Mouse (Mus musculus): Measurements from ENCODE around the gene Mgarp. TPM values are rescaled to one million over a fixed set of nuclear protein-coding genes. Genes with fewer than 3 reads are reported as not detected.

The Mgarp gene
- polyA plus RNA-seq, 1 experiment = 0.23 TPM

DNA sequence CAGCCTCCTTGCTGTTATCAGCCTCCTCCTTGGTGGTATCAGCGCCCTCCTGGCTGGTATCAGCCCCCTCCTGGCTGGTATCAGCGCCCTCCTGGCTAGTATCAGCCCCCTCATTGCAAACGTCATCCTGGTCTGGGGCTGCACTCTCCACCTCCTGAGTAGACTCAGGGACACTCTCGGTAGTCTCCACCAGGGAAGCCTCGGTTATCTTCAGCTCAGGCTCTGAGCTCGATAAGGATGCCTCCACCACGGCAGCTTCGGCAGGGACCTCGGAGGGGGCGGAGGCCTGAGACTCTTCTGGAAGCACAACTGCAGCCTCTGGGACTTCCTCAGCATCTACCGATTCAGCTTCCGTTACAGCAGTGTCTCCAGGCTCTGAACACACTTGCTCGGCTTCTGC lies 7.6 kb downstream of the Mgarp start:
- no peak for TF ChIP-seq MAX (IDR thresholded peaks at IDR 0.05)
- TF ChIP-seq MYOD1 (IDR thresholded peaks at IDR 0.05; ENCODE audit: control insufficient read depth, insufficient read length, low read depth) = no peak
- TF ChIP-seq USF1 (IDR thresholded peaks at IDR 0.05; ENCODE audit: low read depth) = no peak
- TF ChIP-seq FOSL1 (IDR thresholded peaks at IDR 0.05; ENCODE audit: insufficient read depth, low read length, poor library complexity, severe bottlenecking) = no peak
- no peak for TF ChIP-seq MYOG (IDR thresholded peaks at IDR 0.05; ENCODE audit: control insufficient read depth, extremely low read depth, insufficient read length)
- TF ChIP-seq CEBPB (IDR thresholded peaks at IDR 0.05; ENCODE audit: low read depth) = no peak
- TF ChIP-seq CTCF (IDR thresholded peaks at IDR 0.05; ENCODE audit: control insufficient read depth, insufficient read depth, insufficient read length) = no peak
- Histone ChIP-seq H3K4me3 (ENCODE audit: insufficient read depth, poor library complexity, severe bottlenecking) (no peak overlapping the region), H3K79me3 (ENCODE audit: low read depth) (no peaks in the 10 kb centered on the region)

DNA sequence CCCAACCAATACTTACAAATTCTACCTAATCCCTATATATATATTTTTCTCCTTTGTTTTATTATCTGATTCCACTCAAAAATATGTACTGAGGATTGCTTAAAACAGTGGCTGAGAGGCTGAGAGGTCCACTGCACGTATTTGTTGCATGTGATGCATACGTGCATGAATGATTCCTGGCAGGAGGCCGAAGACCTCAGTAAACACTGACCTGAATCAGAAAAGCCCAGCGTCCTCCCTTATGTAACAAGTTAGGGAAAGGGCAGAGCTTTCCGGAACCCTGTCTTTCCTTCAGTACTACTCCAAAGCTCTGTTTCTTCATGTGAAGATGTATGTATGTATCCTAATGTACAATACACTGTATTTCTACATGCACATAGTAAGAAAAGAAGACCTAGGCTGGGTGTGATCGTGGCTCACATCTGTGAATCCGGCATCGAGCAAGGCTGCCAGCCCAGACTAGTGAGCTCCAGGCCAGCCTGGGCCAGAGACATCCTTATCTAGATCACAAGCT lies 8.6 kb downstream of the Mgarp start:
- Histone ChIP-seq H3K79me3 (ENCODE audit: low read depth) (no peaks in the 10 kb centered on the region), H3K27me3 (ENCODE audit: control insufficient read depth, insufficient read depth, insufficient read length) (no peaks in the 10 kb centered on the region), H3K4me3 (ENCODE audit: insufficient read depth, poor library complexity, severe bottlenecking) (no peak overlapping the region), H3ac (ENCODE audit: control insufficient read depth, insufficient read length, low read depth) (no peak overlapping the region), H3K36me3 (ENCODE audit: control insufficient read depth, insufficient read depth) (no peaks in the 10 kb centered on the region), H3K79me2 (ENCODE audit: control insufficient read depth, insufficient read depth) (no peaks in the 10 kb centered on the region)
- no peak for TF ChIP-seq MAX (IDR thresholded peaks at IDR 0.05)
- TF ChIP-seq CEBPB (IDR thresholded peaks at IDR 0.05; ENCODE audit: low read depth) = no peak
- no peak for TF ChIP-seq USF1 (IDR thresholded peaks at IDR 0.05; ENCODE audit: low read depth)
- TF ChIP-seq FOSL1 (IDR thresholded peaks at IDR 0.05; ENCODE audit: insufficient read depth, low read length, poor library complexity, severe bottlenecking) = no peak
- no peak for TF ChIP-seq CTCF (IDR thresholded peaks at IDR 0.05; ENCODE audit: control insufficient read depth, insufficient read depth, insufficient read length)
- no peak for TF ChIP-seq MYOG (IDR thresholded peaks at IDR 0.05; ENCODE audit: control insufficient read depth, extremely low read depth, insufficient read length)
- no peak for TF ChIP-seq MYOD1 (IDR thresholded peaks at IDR 0.05; ENCODE audit: control insufficient read depth, insufficient read length, low read depth)

More for the DNA sequence above, 7.6 kb downstream of the Mgarp start:
- H3ac ChIP-seq (ENCODE audit: control insufficient read depth, insufficient read length, low read depth) = no peak overlapping the region
- H3K36me3 ChIP-seq (ENCODE audit: control insufficient read depth, insufficient read depth) = no peaks in the 10 kb centered on the region
- no peaks in the 10 kb centered on the region for H3K79me2 ChIP-seq (ENCODE audit: control insufficient read depth, insufficient read depth)
- no peaks in the 10 kb centered on the region for H3K27me3 ChIP-seq (ENCODE audit: control insufficient read depth, insufficient read depth, insufficient read length)

- no peak overlapping the region for H3K4me3 ChIP-seq (ENCODE audit: insufficient read depth, poor library complexity, severe bottlenecking)
- no peaks in the 10 kb centered on the region for H3K79me2 ChIP-seq (ENCODE audit: control insufficient read depth, insufficient read depth)
- H3K79me3 ChIP-seq (ENCODE audit: low read depth) = no peaks in the 10 kb centered on the region
These were observed 9.4 kb downstream of the Mgarp start for GRCm38 (mm10) chr3:51387134-51387451.

DNA sequence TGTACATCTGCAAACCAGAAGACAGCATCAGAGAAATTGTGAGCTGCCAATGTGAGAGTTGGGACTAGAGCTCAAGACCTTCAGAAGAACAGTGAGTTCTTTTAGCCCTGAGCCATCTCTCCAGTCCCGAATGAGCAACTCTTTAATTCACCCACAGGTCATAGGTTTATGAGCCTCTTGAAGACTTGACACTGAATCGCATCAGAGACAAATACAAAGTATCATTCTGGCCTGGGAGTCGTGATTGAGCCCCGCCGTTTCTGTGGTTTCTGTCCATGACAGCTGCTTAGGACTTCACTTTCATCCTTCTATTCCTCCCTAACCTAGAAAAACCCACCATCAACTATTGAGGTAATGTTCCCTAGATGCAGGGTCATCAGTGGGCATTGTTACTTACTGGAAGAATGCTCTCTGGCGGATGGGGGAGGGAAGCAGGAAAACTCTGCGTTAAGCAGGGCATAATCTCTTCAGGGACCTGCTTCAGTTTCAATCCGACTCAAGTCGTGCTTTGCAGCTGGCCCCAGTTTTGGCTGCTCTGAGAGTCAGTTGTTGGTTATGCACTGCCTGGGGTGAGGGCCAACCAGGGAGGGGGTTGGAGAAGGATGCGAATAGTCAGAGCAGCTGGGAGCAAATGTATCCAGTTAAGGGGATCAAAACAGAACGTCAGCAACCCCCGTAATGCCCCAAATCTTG lies 10.0 kb downstream of the Mgarp start:
- no peaks in the 10 kb centered on the region for H3K79me2 ChIP-seq (ENCODE audit: control insufficient read depth, insufficient read depth)
- H3K4me3 ChIP-seq (ENCODE audit: insufficient read depth, poor library complexity, severe bottlenecking) = no peak overlapping the region
- no peak overlapping the region for H3ac ChIP-seq (ENCODE audit: control insufficient read depth, insufficient read length, low read depth)
- no peaks in the 10 kb centered on the region for H3K79me3 ChIP-seq (ENCODE audit: low read depth)
- TF ChIP-seq MYOG (IDR thresholded peaks at IDR 0.05; ENCODE audit: control insufficient read depth, extremely low read depth, insufficient read length) = no peak
- no peak for TF ChIP-seq MYOD1 (IDR thresholded peaks at IDR 0.05; ENCODE audit: control insufficient read depth, insufficient read length, low read depth)
- H3K36me3 ChIP-seq (ENCODE audit: control insufficient read depth, insufficient read depth) = no peaks in the 10 kb centered on the region
- H3K27me3 ChIP-seq (ENCODE audit: control insufficient read depth, insufficient read depth, insufficient read length) = no peaks in the 10 kb centered on the region

More at GRCm38 (mm10) chr3:51387134-51387451, 9.4 kb downstream of the Mgarp start:
- Histone ChIP-seq H3ac (ENCODE audit: control insufficient read depth, insufficient read length, low read depth) (no peak overlapping the region), H3K27me3 (ENCODE audit: control insufficient read depth, insufficient read depth, insufficient read length) (no peaks in the 10 kb centered on the region), H3K36me3 (ENCODE audit: control insufficient read depth, insufficient read depth) (no peaks in the 10 kb centered on the region)
- no peak for TF ChIP-seq FOSL1 (IDR thresholded peaks at IDR 0.05; ENCODE audit: insufficient read depth, low read length, poor library complexity, severe bottlenecking)
- no peak for TF ChIP-seq CEBPB (IDR thresholded peaks at IDR 0.05; ENCODE audit: low read depth)
- TF ChIP-seq MYOG (IDR thresholded peaks at IDR 0.05; ENCODE audit: control insufficient read depth, extremely low read depth, insufficient read length) = no peak
- no peak for TF ChIP-seq MAX (IDR thresholded peaks at IDR 0.05)
- TF ChIP-seq MYOD1 (IDR thresholded peaks at IDR 0.05; ENCODE audit: control insufficient read depth, insufficient read length, low read depth) = no peak
- no peak for TF ChIP-seq USF1 (IDR thresholded peaks at IDR 0.05; ENCODE audit: low read depth)
- no peak for TF ChIP-seq CTCF (IDR thresholded peaks at IDR 0.05; ENCODE audit: control insufficient read depth, insufficient read depth, insufficient read length)

GRCm38 (mm10) chr3:51383409-51383808 lies 13.1 kb downstream of the Mgarp start:
- Histone ChIP-seq H3K79me3 (ENCODE audit: low read depth) (no peaks in the 10 kb centered on the region), H3K79me2 (ENCODE audit: control insufficient read depth, insufficient read depth) (no peaks in the 10 kb centered on the region), H3K27me3 (ENCODE audit: control insufficient read depth, insufficient read depth, insufficient read length) (no peaks in the 10 kb centered on the region), H3ac (ENCODE audit: control insufficient read depth, insufficient read length, low read depth) (no peak overlapping the region), H3K36me3 (ENCODE audit: control insufficient read depth, insufficient read depth) (no peaks in the 10 kb centered on the region), H3K4me3 (ENCODE audit: insufficient read depth, poor library complexity, severe bottlenecking) (no peak overlapping the region)
- no peak for TF ChIP-seq CEBPB (IDR thresholded peaks at IDR 0.05; ENCODE audit: low read depth)
- no peak for TF ChIP-seq MAX (IDR thresholded peaks at IDR 0.05)
- no peak for TF ChIP-seq FOSL1 (IDR thresholded peaks at IDR 0.05; ENCODE audit: insufficient read depth, low read length, poor library complexity, severe bottlenecking)
- TF ChIP-seq MYOG (IDR thresholded peaks at IDR 0.05; ENCODE audit: control insufficient read depth, extremely low read depth, insufficient read length) = no peak
- TF ChIP-seq USF1 (IDR thresholded peaks at IDR 0.05; ENCODE audit: low read depth) = no peak
- TF ChIP-seq MYOD1 (IDR thresholded peaks at IDR 0.05; ENCODE audit: control insufficient read depth, insufficient read length, low read depth) = no peak
- TF ChIP-seq CTCF (IDR thresholded peaks at IDR 0.05; ENCODE audit: control insufficient read depth, insufficient read depth, insufficient read length) = no peak

DNA sequence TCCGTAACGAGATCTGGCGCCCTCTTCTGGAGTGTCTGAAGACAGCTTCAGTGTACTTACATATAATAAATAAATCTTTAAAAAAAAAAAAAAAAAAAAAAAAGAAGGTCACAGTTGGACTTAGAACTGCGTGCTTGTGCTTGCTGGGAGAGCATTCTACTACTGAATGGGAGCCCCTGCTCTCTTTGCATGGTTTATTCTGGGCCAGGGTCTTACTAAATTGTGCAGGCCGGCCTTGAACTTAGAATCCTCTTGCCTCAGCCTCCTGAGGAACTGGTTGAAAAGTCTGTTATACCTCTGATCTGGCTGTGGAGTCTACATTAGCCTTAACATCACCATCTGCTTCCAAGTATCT lies 15.9 kb downstream of the Mgarp start:
- H3ac ChIP-seq (ENCODE audit: control insufficient read depth, insufficient read length, low read depth) = no peak overlapping the region
- TF ChIP-seq CEBPB (IDR thresholded peaks at IDR 0.05; ENCODE audit: low read depth) (no peak), MAX (IDR thresholded peaks at IDR 0.05) (no peak), MYOG (IDR thresholded peaks at IDR 0.05; ENCODE audit: control insufficient read depth, extremely low read depth, insufficient read length) (no peak), CTCF (IDR thresholded peaks at IDR 0.05; ENCODE audit: control insufficient read depth, insufficient read depth, insufficient read length) (no peak), USF1 (IDR thresholded peaks at IDR 0.05; ENCODE audit: low read depth) (no peak), MYOD1 (IDR thresholded peaks at IDR 0.05; ENCODE audit: control insufficient read depth, insufficient read length, low read depth) (no peak), FOSL1 (IDR thresholded peaks at IDR 0.05; ENCODE audit: insufficient read depth, low read length, poor library complexity, severe bottlenecking) (no peak)
- H3K27me3 ChIP-seq (ENCODE audit: control insufficient read depth, insufficient read depth, insufficient read length) = no peaks in the 10 kb centered on the region
- no peaks in the 10 kb centered on the region for H3K79me3 ChIP-seq (ENCODE audit: low read depth)
- no peak overlapping the region for H3K4me3 ChIP-seq (ENCODE audit: insufficient read depth, poor library complexity, severe bottlenecking)
- no peaks in the 10 kb centered on the region for H3K79me2 ChIP-seq (ENCODE audit: control insufficient read depth, insufficient read depth)
- H3K36me3 ChIP-seq (ENCODE audit: control insufficient read depth, insufficient read depth) = no peaks in the 10 kb centered on the region
